Mouse (Mus musculus): ENCODE data around the gene Piezo1. TPM values are rescaled to one million over a fixed set of nuclear protein-coding genes. Genes with fewer than 3 reads are reported as not detected.

Piezo1 gene
- total RNA-seq, 2 experiments from 2014 or later: 18.8 to 21.6 TPM

GRCm38 (mm10) chr8:122517541-122518190, 33.5 kb downstream of the Piezo1 start:
- DNase-seq: peak; percentile 50 to 64
- intact Hi-C loops (cut with DNase I): loop anchor here (2.0 kb wide), 1 partner anchor 31 kb away; no protein-coding TSS in a partner anchor

GRCm38 (mm10) chr8:122515699-122516098, 35.4 kb downstream of the Piezo1 start:
- intact Hi-C loops (cut with DNase I): loop anchor here (2.0 kb wide), 1 partner anchor 33 kb away; no protein-coding TSS in a partner anchor
- no peak for DNase-seq

- intact Hi-C loops (cut with DNase I): no loop called here
- DNase-seq: no peak
Measured at GRCm38 (mm10) chr8:122512392-122512791, 38.7 kb downstream of the Piezo1 start.

- intact Hi-C loops (cut with DNase I): no loop called here
- DNase-seq: peak; percentile 62 to 66
Measured at GRCm38 (mm10) chr8:122511552-122511951, 39.6 kb downstream of the Piezo1 start.

- DNase-seq: peak; percentile 81 to 86
- intact Hi-C loops (cut with DNase I): loop anchor here (1.0 to 2.0 kb wide), 3 partner anchors 50 to 329 kb away; partner anchors contain the start of gene Piezo1
Measured at GRCm38 (mm10) chr8:122500856-122501255, 50.3 kb downstream of the Piezo1 start.

GRCm38 (mm10) chr8:122497912-122498311, 53.2 kb downstream of the Piezo1 start:
- DNase-seq: no peak
- intact Hi-C loops (cut with DNase I): loop anchor here (5.0 to 10.0 kb wide), 2 partner anchors 179 to 597 kb away; no protein-coding TSS in a partner anchor

GRCm38 (mm10) chr8:122497016-122497734, 54.0 kb downstream of the Piezo1 start:
- intact Hi-C loops (cut with DNase I): loop anchor here (5.0 to 10.0 kb wide), 2 partner anchors 180 to 598 kb away; no protein-coding TSS in a partner anchor

GRCm38 (mm10) chr8:122488387-122488786, 62.7 kb downstream of the Piezo1 start:
- DNase-seq: no peak
- intact Hi-C loops (cut with DNase I): no loop called here

More at GRCm38 (mm10) chr8:122497016-122497734, 54.0 kb downstream of the Piezo1 start:
- no peak for DNase-seq

- intact Hi-C loops (cut with DNase I): no loop called here
- no peak for DNase-seq
Measured at GRCm38 (mm10) chr8:122484831-122485230, 66.3 kb downstream of the Piezo1 start.

GRCm38 (mm10) chr8:122483877-122484276, 67.3 kb downstream of the Piezo1 start:
- no peak for DNase-seq
- intact Hi-C loops (cut with DNase I): no loop called here

- DNase-seq: no peak
- intact Hi-C loops (cut with DNase I): no loop called here
Measured at GRCm38 (mm10) chr8:122482448-122482847, 68.7 kb downstream of the Piezo1 start.

GRCm38 (mm10) chr8:122475580-122476320, 75.4 kb downstream of the Piezo1 start, which contains the start of the genes Rnf166 and Ctu2:
Rnf166 (minus strand) TSS chr8:122476064.
Ctu2 (plus strand) TSS chr8:122476143.
- DNase-seq: peak; percentile 96 to 97
- intact Hi-C loops (cut with DNase I): loop anchor here (1.0 to 10.0 kb wide), 3 partner anchors 30 to 749 kb away; partner anchors contain the start of genes Cdk10 and Zc3h18

- intact Hi-C loops (cut with DNase I): loop anchor here (1.0 to 10.0 kb wide), 2 partner anchors 30 to 750 kb away; partner anchors contain the start of gene Cdk10
- peak in 1 of 2 experiments; percentile 41 for DNase-seq
Measured at GRCm38 (mm10) chr8:122474951-122475560, 76.1 kb downstream of the Piezo1 start.

GRCm38 (mm10) chr8:122473911-122474421, 77.2 kb downstream of the Piezo1 start:
- DNase-seq: no peak
- intact Hi-C loops (cut with DNase I): loop anchor here (10.0 kb wide), 1 partner anchor 751 kb away; the partner anchor contains the start of gene Cdk10

GRCm38 (mm10) chr8:122470691-122471090, 80.4 kb downstream of the Piezo1 start:
- intact Hi-C loops (cut with DNase I): loop anchor here (10.0 kb wide), 1 partner anchor 754 kb away; the partner anchor contains the start of gene Cdk10
- no peak for DNase-seq

GRCm38 (mm10) chr8:122469965-122470364, 81.2 kb downstream of the Piezo1 start:
- no peak for DNase-seq
- intact Hi-C loops (cut with DNase I): loop anchor here (10.0 kb wide), 1 partner anchor 755 kb away; the partner anchor contains the start of gene Cdk10

GRCm38 (mm10) chr8:122469407-122469806, 81.7 kb downstream of the Piezo1 start:
- intact Hi-C loops (cut with DNase I): no loop called here
- DNase-seq: no peak

- no peak for DNase-seq
- intact Hi-C loops (cut with DNase I): no loop called here
Measured at GRCm38 (mm10) chr8:122467816-122468215, 83.3 kb downstream of the Piezo1 start.

- intact Hi-C loops (cut with DNase I): no loop called here
- no peak for DNase-seq
Measured at GRCm38 (mm10) chr8:122464985-122465384, 86.1 kb downstream of the Piezo1 start.

All from heart, postnatal 36 days (tissue).